Mouse (Mus musculus) CD8-positive naive resting alpha-beta T cell, adult 2 months (primary cell): Measurements from ENCODE around the gene Gm9048.
"Not testable (repeated sequence)": the region's sequence is repeated elsewhere in the genome, so short reads cannot be mapped to it uniquely, and the experiment has no call there.

Experiments used
- DNase-seq, 2 experiments: peaks; one replicate each; pipeline ENCODE4 v3.0.0; 2022; ENCODE audit warnings: low read depth in 2 of 2, low spot score in 2 of 2

Gm9048 gene

GRCm38 (mm10) chr10:118348579-118348978 lies at the start of gene Gm9048:
Gm9048 (minus strand) TSS chr10:118348679.
- DNase-seq, result not testable (repeated sequence)

- DNase-seq, result peak; percentile 71 to 79
Measured at GRCm38 (mm10) chr10:118370443-118370842, 22.0 kb upstream of the Gm9048 start.

GRCm38 (mm10) chr10:118369518-118369917 lies 21.0 kb upstream of the Gm9048 start:
- no peak for DNase-seq

DNA sequence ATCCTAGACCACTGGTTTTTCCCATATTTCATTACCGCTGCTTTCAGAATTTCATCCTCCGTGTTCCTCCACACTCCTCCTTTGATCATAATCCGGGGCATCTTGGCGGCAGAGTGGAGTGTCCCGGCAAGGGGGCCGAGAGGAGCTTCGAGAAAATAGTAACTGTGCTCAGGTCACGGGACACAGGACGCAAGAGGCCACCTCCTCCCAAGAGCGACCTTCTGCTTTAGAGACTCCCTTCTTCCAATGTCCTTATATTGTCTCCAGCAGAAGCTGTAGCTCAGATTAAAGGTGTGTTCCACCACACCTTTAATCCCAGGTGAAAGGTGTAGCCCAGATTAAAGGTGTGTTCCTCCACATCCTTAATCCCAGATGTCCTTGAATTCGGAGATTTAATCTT lies 5.5 kb upstream of the Gm9048 start, which contains the start of gene Gm9049:
Gm9049 (minus strand) TSS at position 101 of the 400 bp plus-strand sequence.
- not testable (repeated sequence) for DNase-seq

GRCm38 (mm10) chr10:118343155-118343554 lies 5.3 kb downstream of the Gm9048 start, which contains the start of gene Gm9046:
Gm9046 (minus strand) TSS chr10:118343255.
- DNase-seq, result not testable (repeated sequence)

- not testable (repeated sequence) for DNase-seq
Measured at GRCm38 (mm10) chr10:118337731-118338130, 10.7 kb downstream of the Gm9048 start, which contains the start of gene Gm9045. Gm9045 (minus strand) TSS chr10:118337831.

DNA sequence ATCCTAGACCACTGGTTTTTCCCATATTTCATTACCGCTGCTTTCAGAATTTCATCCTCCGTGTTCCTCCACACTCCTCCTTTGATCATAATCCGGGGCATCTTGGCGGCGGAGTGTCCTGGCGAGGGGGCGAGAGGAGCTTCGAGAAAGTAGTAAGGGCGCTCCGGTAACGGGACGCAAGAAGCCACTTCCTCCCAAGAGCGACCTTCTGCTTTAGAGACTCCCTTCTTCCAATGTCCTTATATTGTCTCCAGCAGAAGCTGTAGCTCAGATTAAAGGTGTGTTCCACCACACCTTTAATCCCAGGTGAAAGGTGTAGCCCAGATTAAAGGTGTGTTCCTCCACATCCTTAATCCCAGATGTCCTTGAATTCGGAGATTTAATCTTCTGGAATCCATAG lies 16.2 kb downstream of the Gm9048 start, which contains the start of gene Gm9044:
Gm9044 (minus strand) TSS at position 101 of the 400 bp plus-strand sequence.
- not testable (repeated sequence) for DNase-seq

GRCm38 (mm10) chr10:118326869-118327268 lies 21.6 kb downstream of the Gm9048 start, which contains the start of gene Gm9040:
Gm9040 (minus strand) TSS chr10:118326969.
- not testable (repeated sequence) for DNase-seq

DNA sequence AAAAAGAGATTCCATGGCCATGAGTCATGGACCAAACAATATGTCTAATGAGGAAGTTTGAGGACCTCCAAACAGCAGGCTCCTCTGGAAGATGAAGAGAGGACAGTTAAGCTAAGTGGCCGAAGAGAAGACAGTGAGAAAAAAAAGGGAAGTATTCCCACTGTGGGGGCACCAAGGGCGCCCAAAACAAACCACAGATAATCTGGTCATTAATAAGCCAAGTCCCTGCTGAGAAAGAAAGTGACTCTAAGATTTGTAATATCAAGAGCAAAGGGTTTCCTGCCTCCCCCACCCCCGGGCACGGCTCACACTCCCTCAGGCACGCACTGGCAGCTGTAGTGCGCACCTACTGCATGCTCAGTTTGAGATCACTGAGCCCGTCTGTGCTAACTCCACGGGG lies 29.5 kb downstream of the Gm9048 start:
- no peak for DNase-seq

GRCm38 (mm10) chr10:118302133-118302532 lies 46.3 kb downstream of the Gm9048 start:
- DNase-seq, result not testable (repeated sequence)
